Mouse (Mus musculus): Measurements from ENCODE around the gene 4930430F08Rik. TPM values are rescaled to one million over a fixed set of nuclear protein-coding genes. Genes with fewer than 3 reads are reported as not detected.

4930430F08Rik gene
- total RNA-seq, 2 experiments from 2014 or later: 9.8 to 12.0 TPM

DNA sequence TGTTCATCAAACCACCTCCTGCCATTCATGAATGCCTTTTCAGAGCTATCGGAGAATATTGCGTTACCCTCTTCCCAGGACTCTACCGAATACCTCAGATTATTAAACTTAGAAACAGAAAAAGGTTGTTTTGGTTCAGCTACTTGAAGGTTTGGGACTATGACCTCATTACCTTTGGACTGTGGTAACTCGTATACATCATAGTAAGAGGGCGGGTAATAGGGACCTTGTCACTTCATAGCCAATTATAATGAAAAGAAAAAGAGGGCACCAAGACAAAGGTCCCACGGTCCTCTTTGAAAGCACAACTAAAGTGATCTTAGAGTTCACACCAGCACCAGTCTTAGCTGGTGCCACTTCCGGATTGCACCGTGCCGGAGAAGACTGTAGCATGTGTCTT is 67.9 kb downstream of the 4930430F08Rik start:
- no peak for DNase-seq (ENCODE audit: low spot score in 2 of 2)

Other genes starting within 250 kb of the 4930430F08Rik start
- not detected for gene Gm4302, start 249.6 kb downstream of the 4930430F08Rik start, total RNA-seq (2021)
- not detected for gene Gm4303, start 244.5 kb downstream of the 4930430F08Rik start, total RNA-seq (2021)
- not detected for gene Gm4305, start 239.3 kb downstream of the 4930430F08Rik start, total RNA-seq (2021)
- not detected for gene Gm4307, start 229.1 kb downstream of the 4930430F08Rik start, total RNA-seq (2021)
- gene Gm4312, start 207.9 kb downstream of the 4930430F08Rik start, total RNA-seq (2021): not detected
- 10 to 100 TPM; 17.8 to 18.3 TPM for gene Tmtc3, start 103.1 kb downstream of the 4930430F08Rik start, total RNA-seq (2021)
- 1 to 10 TPM; 6.0 to 6.6 TPM for gene Cep290, start 102.9 kb downstream of the 4930430F08Rik start, total RNA-seq (2021)
- not detected for gene 1700017N19Rik, start 61 bp upstream of the 4930430F08Rik start, total RNA-seq (2021)

Measured in adrenal gland, adult 18-20 months (tissue).